Mouse (Mus musculus) adrenal gland, postnatal 4 days (tissue): ENCODE measurements around the gene Spock2. TPM values are rescaled to one million over a fixed set of nuclear protein-coding genes. Genes with fewer than 3 reads are reported as not detected.

Experiments used
- microRNA-seq: library from miRNA; unstranded; fragments of <30 nt; microRNA quantifications from one replicate; pipeline ENCODE4 v1.2.0, GENCODE M21; 2021
- total RNA-seq, 2 experiments: library from RNA; stranded (reverse); gene quantifications; 2 replicates each; pipeline ENCODE4 v1.2.3; 2021

The Spock2 gene
- total RNA-seq, 2 experiments from 2014 or later = 43.4 to 47.2 TPM

Small RNA genes lying within 50 kb of the gene (microRNA-seq; reads per million reads assigned to microRNA genes)
- not detected for gene Mir6906

Other genes starting within 250 kb of the Spock2 start
- 10 to 100 TPM; 63.9 to 66.3 TPM for gene Dnajb12, start 226.7 kb upstream of the Spock2 start, total RNA-seq
- gene Ddit4, start 154.4 kb upstream of the Spock2 start, total RNA-seq = 10 to 100 TPM; 59.7 to 80.6 TPM
- 10 to 100 TPM; 35.7 to 38.0 TPM for gene Ascc1, start 103.4 kb upstream of the Spock2 start, total RNA-seq
- 10 to 100 TPM; 82.2 to 88.4 TPM for gene Anapc16, start 103.1 kb upstream of the Spock2 start, total RNA-seq
- gene Chst3, start 113.0 kb downstream of the Spock2 start, total RNA-seq = 1 to 10 TPM; 3.2 to 3.4 TPM
- 100 to 1,000 TPM; 671 to 696 TPM for gene Psap, start 171.4 kb downstream of the Spock2 start, total RNA-seq
- 10 to 100 TPM; 15.7 to 16.5 TPM for gene Vsir, start 240.6 kb downstream of the Spock2 start, total RNA-seq